Mouse (Mus musculus): ENCODE data around the gene Chgb. TPM values are rescaled to one million over a fixed set of nuclear protein-coding genes. Genes with fewer than 3 reads are reported as not detected.
A peak's percentile ranks its signal among the peaks of the same experiment; 100 is the strongest.

Gene Chgb
- polyA plus RNA-seq, 1 experiment from 2014 or later: 48.8 TPM

DNA sequence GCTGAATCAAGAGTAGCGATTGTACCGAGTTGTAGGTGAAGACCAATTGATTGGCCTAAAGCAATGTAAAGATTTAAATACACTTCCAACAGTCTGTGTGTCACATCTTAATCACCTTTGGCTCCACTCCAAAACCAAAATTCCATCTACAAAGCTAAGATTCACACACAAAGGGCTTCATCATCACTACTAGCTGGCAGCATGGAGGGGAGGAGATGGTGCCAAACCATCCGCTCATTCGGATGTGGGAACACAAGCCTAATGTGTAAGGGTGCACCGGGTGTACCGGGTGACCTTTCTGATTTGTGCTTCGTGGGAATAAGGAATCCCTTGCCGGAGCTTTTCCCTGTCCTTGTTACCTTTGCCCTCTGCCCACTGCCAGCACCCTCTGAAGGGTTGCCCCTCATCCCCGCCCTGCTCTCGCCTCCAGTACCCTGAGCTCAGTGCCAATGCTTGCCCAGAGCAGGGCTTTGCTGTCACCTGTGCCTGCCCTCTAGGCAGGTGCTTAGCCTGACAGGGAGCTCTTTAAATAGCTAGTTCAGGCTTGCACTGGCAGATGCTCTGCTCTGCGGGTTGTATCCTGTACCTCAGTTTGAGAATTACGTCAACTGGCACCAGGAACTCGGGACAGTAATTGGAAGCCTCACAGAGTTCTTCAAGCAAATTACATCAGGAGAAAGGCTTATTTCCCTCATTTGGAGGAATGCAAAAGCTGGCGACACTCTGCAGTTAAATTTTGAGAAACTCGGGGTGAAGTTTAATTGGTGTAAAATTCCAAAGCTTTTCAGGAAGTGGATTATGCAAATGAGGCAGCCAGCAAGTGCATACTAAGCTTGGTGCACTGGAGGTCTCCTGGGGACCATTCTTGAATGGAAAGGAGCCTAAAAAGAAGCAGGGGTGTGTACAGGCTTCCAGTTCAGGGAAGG, 29.7 kb upstream of the Chgb start:
- peak overlapping the region; percentile 84 for H3K27ac ChIP-seq (ENCODE audit: low read length)
- no peaks in the 10 kb centered on the region for H3K27me3 ChIP-seq (replicated peaks; ENCODE audit: control insufficient read depth, insufficient read depth, low read length)
- H3K4me3 ChIP-seq (replicated peaks; ENCODE audit: low read length): no peak overlapping the region
- 20% methylated on average over 15 of the region's 15 CpGs for WGBS
- H3K9me3 ChIP-seq (ENCODE audit: control insufficient read depth, low read length): no peaks in the 10 kb centered on the region
- H3K4me2 ChIP-seq (ENCODE audit: low read length): peak overlapping the region; percentile 23; the same call in 1 of the 2 replicates
- ATAC-seq: peak; percentile 85
- no peak overlapping the region; the same call in 1 of the 2 replicates for H3K9ac ChIP-seq (replicated peaks; ENCODE audit: low read depth, low read length)
- H3K36me3 ChIP-seq (ENCODE audit: control insufficient read depth, insufficient read depth): no peaks in the 10 kb centered on the region
- peaks cover 17% of the 10 kb centered on the region for H3K4me1 ChIP-seq (replicated peaks; ENCODE audit: control insufficient read depth, insufficient read depth, low read length)

DNA sequence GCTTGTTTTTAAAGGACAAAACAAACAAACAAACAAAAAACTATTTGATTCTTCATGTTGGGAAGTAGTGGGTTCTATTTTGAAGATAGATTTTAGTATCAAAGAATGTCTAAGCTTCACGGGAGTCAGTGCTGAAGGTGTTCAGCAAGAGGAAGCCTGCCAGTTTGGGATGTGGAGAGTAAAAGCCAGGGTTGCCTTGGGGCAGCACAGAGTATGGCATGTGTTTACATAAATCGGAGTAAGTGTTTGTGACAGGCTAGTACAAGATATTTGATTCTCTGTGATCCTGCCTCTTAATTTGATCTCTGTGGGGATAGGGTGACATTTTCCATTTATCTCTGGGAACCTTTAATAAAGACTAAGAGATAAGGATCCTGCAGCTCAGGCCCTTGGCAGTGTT, 28.7 kb upstream of the Chgb start:
- H3K9me3 ChIP-seq (ENCODE audit: control insufficient read depth, low read length): no peaks in the 10 kb centered on the region
- H3K9ac ChIP-seq (replicated peaks; ENCODE audit: low read depth, low read length): no peak overlapping the region
- WGBS: 60% methylated on average over 2 of the region's 2 CpGs
- no peaks in the 10 kb centered on the region for H3K27me3 ChIP-seq (replicated peaks; ENCODE audit: control insufficient read depth, insufficient read depth, low read length)
- H3K36me3 ChIP-seq (ENCODE audit: control insufficient read depth, insufficient read depth): no peaks in the 10 kb centered on the region
- peaks cover 17% of the 10 kb centered on the region for H3K4me1 ChIP-seq (replicated peaks; ENCODE audit: control insufficient read depth, insufficient read depth, low read length)
- H3K4me3 ChIP-seq (replicated peaks; ENCODE audit: low read length): no peak overlapping the region
- no peak for ATAC-seq
- no peak overlapping the region for H3K27ac ChIP-seq (ENCODE audit: low read length)
- no peak overlapping the region for H3K4me2 ChIP-seq (ENCODE audit: low read length)

DNA sequence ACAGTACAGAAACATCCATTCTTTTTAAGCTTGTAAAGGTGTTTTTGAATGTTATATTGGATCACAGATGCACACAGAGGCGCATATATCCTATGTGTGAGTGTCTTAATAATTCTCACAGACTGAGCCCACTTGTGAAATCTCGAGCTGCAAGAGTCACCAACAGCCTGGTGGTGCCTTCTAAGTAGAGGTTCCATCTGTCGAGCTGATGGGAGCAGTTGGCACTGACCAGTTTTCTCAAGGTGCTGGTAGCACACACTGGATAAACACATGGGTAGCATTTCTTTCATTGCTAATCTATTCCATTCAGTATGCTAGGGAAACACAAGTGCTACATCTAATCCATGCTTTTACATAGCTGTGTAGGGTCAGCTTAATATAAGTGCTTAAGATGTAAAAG, 27.9 kb upstream of the Chgb start:
- no peak overlapping the region for H3K4me3 ChIP-seq (replicated peaks; ENCODE audit: low read length)
- H3K9ac ChIP-seq (replicated peaks; ENCODE audit: low read depth, low read length): no peak overlapping the region
- no peak overlapping the region for H3K27ac ChIP-seq (ENCODE audit: low read length)
- H3K4me1 ChIP-seq (replicated peaks; ENCODE audit: control insufficient read depth, insufficient read depth, low read length): peaks cover 17% of the 10 kb centered on the region
- no peak overlapping the region for H3K4me2 ChIP-seq (ENCODE audit: low read length)
- H3K9me3 ChIP-seq (ENCODE audit: control insufficient read depth, low read length): no peaks in the 10 kb centered on the region
- H3K27me3 ChIP-seq (replicated peaks; ENCODE audit: control insufficient read depth, insufficient read depth, low read length): no peaks in the 10 kb centered on the region
- WGBS: 67% methylated on average over 3 of the region's 3 CpGs
- H3K36me3 ChIP-seq (ENCODE audit: control insufficient read depth, insufficient read depth): no peaks in the 10 kb centered on the region
- ATAC-seq: no peak

DNA sequence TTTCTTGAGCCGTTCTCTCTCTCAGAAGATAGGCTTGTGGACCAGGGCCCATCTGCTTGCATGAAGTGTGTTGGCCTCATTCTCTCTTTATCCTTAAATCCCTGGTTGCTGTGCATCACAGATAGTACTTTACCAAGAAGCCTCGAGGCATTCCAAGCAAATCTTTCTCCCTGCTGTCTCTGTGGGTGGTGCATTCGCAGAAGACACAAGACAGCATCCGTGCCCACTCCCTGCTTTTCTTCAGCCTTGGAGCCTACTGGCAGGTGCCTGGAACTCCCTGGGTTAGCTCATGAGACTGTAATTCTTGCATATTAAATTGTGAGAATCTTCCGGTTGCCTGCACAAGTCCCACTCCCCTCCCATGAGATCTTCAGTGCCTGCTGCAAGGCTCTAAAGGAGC, 23.2 kb upstream of the Chgb start:
- H3K4me1 ChIP-seq (replicated peaks; ENCODE audit: control insufficient read depth, insufficient read depth, low read length): 0 out of 2 replicates have a peak, but pooled peaks cover 5% of the 10 kb centered on the region
- no peak overlapping the region for H3K4me2 ChIP-seq (ENCODE audit: low read length)
- H3K4me3 ChIP-seq (replicated peaks; ENCODE audit: low read length): no peak overlapping the region
- ATAC-seq: no peak; the same call in 1 of the 2 replicates
- no peaks in the 10 kb centered on the region for H3K36me3 ChIP-seq (ENCODE audit: control insufficient read depth, insufficient read depth)
- no peak overlapping the region for H3K9ac ChIP-seq (replicated peaks; ENCODE audit: low read depth, low read length)
- 57% methylated on average over 5 of the region's 5 CpGs for WGBS
- H3K9me3 ChIP-seq (ENCODE audit: control insufficient read depth, low read length): no peaks in the 10 kb centered on the region
- no peak overlapping the region for H3K27ac ChIP-seq (ENCODE audit: low read length)
- no peaks in the 10 kb centered on the region for H3K27me3 ChIP-seq (replicated peaks; ENCODE audit: control insufficient read depth, insufficient read depth, low read length)

- H3K27ac ChIP-seq (ENCODE audit: low read length): no peak overlapping the region
- no peaks in the 10 kb centered on the region for H3K9me3 ChIP-seq (ENCODE audit: control insufficient read depth, low read length)
- H3K36me3 ChIP-seq (ENCODE audit: control insufficient read depth, insufficient read depth): no peaks in the 10 kb centered on the region
- no peak overlapping the region for H3K4me3 ChIP-seq (replicated peaks; ENCODE audit: low read length)
- H3K4me1 ChIP-seq (replicated peaks; ENCODE audit: control insufficient read depth, insufficient read depth, low read length): no peaks in the 10 kb centered on the region
- WGBS: 77% methylated on average over 1 of the region's 1 CpGs
- no peak overlapping the region for H3K4me2 ChIP-seq (ENCODE audit: low read length)
- H3K9ac ChIP-seq (replicated peaks; ENCODE audit: low read depth, low read length): no peak overlapping the region
- ATAC-seq: no peak
- H3K27me3 ChIP-seq (replicated peaks; ENCODE audit: control insufficient read depth, insufficient read depth, low read length): no peaks in the 10 kb centered on the region
These were observed 10.3 kb upstream of the Chgb start for GRCm38 (mm10) chr2:132770822-132771221.

DNA sequence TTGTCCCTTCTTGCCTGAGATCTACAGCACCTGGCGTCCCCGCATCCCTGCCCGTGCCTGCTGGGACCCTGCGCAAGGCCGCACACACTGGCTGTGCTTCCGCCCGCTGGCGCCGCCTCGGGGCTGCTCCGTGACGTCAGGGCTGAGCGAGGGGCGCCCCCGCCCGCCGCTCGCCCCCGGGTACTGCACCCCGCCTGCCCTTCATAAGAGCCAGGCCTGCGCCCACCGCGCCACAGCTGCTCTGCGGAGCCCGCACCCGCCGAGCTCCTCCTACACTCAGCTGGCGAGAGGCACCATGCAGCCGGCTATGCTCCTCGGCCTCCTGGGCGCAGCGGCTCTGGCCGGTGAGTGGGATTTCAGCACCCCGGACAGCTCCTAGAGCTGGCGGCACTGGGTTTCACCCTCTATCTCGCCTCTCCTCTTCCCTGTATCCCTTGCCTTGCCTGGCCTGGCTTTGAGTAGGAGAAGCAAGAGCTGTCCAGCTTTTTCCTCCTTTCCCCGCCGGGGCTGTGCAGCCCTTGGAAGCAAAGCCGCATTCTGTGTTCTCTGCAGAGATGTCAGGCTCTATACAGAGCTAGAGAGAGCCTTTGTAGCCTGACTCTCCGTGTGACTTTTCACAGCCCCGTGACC, 476 bp downstream of the Chgb start:
- H3K27me3 ChIP-seq (replicated peaks; ENCODE audit: control insufficient read depth, insufficient read depth, low read length): no peaks in the 10 kb centered on the region
- peak overlapping the region; percentile 69 for H3K4me2 ChIP-seq (ENCODE audit: low read length)
- peaks cover 8% of the 10 kb centered on the region; the same call in 1 of the 2 replicates for H3K4me1 ChIP-seq (replicated peaks; ENCODE audit: control insufficient read depth, insufficient read depth, low read length)
- H3K9me3 ChIP-seq (ENCODE audit: control insufficient read depth, low read length): no peaks in the 10 kb centered on the region
- WGBS: under 1% methylated on average over 36 of the region's 41 CpGs
- peak; percentile 98 for ATAC-seq
- H3K9ac ChIP-seq (replicated peaks; ENCODE audit: low read depth, low read length): peak overlapping the region; percentile 90
- H3K27ac ChIP-seq (ENCODE audit: low read length): peak overlapping the region; percentile 88
- H3K4me3 ChIP-seq (replicated peaks; ENCODE audit: low read length): peak overlapping the region; percentile 70
- H3K36me3 ChIP-seq (ENCODE audit: control insufficient read depth, insufficient read depth): no peaks in the 10 kb centered on the region

DNA sequence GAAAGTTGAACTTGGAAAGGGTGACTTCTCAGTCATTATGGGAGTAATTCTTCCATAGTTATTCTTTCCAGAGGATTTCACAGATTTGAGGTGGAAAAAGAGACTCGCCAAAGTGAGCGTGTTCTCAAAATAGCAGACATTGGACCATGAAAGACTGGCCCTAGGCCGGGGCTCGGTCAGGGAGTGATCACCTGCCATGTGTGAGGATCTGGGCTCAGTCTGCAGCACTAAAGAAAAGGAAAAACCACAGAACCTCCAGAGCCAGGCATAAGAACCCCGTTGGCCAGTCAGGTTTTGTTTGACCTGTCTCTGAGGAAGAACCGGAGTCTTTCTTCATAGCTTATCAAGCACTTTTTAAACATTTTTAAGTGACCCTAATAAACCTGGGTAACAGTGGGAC, 3.0 kb downstream of the Chgb start:
- 85% methylated on average over 6 of the region's 6 CpGs for WGBS
- H3K27me3 ChIP-seq (replicated peaks; ENCODE audit: control insufficient read depth, insufficient read depth, low read length): no peaks in the 10 kb centered on the region
- H3K9ac ChIP-seq (replicated peaks; ENCODE audit: low read depth, low read length): no peak overlapping the region
- no peak overlapping the region for H3K4me2 ChIP-seq (ENCODE audit: low read length)
- H3K27ac ChIP-seq (ENCODE audit: low read length): no peak overlapping the region
- ATAC-seq: no peak
- H3K9me3 ChIP-seq (ENCODE audit: control insufficient read depth, low read length): no peaks in the 10 kb centered on the region
- H3K36me3 ChIP-seq (ENCODE audit: control insufficient read depth, insufficient read depth): no peaks in the 10 kb centered on the region
- peaks cover 8% of the 10 kb centered on the region; the same call in 1 of the 2 replicates for H3K4me1 ChIP-seq (replicated peaks; ENCODE audit: control insufficient read depth, insufficient read depth, low read length)
- no peak overlapping the region for H3K4me3 ChIP-seq (replicated peaks; ENCODE audit: low read length)

DNA sequence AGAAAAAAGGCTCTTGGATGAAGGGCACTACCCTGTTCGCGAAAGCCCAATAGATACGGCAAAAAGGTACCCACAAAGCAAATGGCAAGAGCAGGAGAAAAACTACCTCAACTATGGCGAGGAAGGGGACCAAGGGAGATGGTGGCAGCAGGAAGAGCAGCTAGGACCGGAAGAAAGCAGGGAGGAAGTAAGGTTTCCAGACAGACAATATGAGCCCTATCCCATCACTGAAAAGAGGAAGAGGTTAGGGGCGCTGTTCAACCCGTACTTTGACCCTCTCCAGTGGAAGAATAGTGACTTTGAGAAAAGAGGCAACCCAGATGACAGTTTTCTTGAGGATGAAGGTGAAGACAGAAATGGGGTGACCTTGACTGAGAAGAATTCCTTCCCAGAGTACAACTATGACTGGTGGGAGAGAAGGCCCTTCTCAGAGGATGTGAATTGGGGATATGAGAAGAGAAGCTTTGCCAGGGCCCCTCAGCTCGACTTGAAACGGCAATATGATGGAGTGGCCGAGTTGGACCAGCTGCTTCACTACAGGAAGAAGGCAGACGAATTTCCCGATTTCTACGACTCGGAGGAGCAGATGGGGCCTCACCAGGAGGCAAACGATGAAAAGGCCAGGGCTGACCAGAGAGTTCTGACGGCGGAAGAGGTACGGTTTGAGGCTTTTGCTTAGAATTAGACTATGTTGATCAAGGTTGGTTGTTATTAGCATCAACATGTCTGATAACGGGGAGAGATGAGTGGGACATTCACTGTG, 12.5 kb downstream of the Chgb start:
- Histone ChIP-seq H3K4me3 (replicated peaks; ENCODE audit: low read length) (no peak overlapping the region), H3K27ac (ENCODE audit: low read length) (no peak overlapping the region), H3K4me2 (ENCODE audit: low read length) (no peak overlapping the region), H3K27me3 (replicated peaks; ENCODE audit: control insufficient read depth, insufficient read depth, low read length) (no peaks in the 10 kb centered on the region), H3K9ac (replicated peaks; ENCODE audit: low read depth, low read length) (no peak overlapping the region), H3K4me1 (replicated peaks; ENCODE audit: control insufficient read depth, insufficient read depth, low read length) (no peaks in the 10 kb centered on the region), H3K36me3 (ENCODE audit: control insufficient read depth, insufficient read depth) (peaks cover 8% of the 10 kb centered on the region), H3K9me3 (ENCODE audit: control insufficient read depth, low read length) (no peaks in the 10 kb centered on the region)
- WGBS: 90% methylated on average over 19 of the region's 19 CpGs
- ATAC-seq: no peak

- Histone ChIP-seq H3K4me3 (replicated peaks; ENCODE audit: low read length) (no peak overlapping the region), H3K27ac (ENCODE audit: low read length) (no peak overlapping the region), H3K27me3 (replicated peaks; ENCODE audit: control insufficient read depth, insufficient read depth, low read length) (no peaks in the 10 kb centered on the region), H3K4me2 (ENCODE audit: low read length) (no peak overlapping the region), H3K9ac (replicated peaks; ENCODE audit: low read depth, low read length) (no peak overlapping the region), H3K36me3 (ENCODE audit: control insufficient read depth, insufficient read depth) (peaks cover 8% of the 10 kb centered on the region), H3K4me1 (replicated peaks; ENCODE audit: control insufficient read depth, insufficient read depth, low read length) (no peaks in the 10 kb centered on the region), H3K9me3 (ENCODE audit: control insufficient read depth, low read length) (no peaks in the 10 kb centered on the region)
- WGBS: 89% methylated on average over 7 of the region's 7 CpGs
- ATAC-seq: no peak
These were observed 13.1 kb downstream of the Chgb start for GRCm38 (mm10) chr2:132794204-132794586.

Measured in forebrain, embryonic 16.5 days (tissue).